Mouse (Mus musculus) right cerebral cortex, postnatal 4 days (tissue): Measurements from ENCODE around the gene Tas2r131.
"Not testable (repeated sequence)": the region's sequence is repeated elsewhere in the genome, so short reads cannot be mapped to it uniquely, and the experiment has no call there.

Experiments used
- DNase-seq: peaks from one replicate; pipeline ENCODE4 v3.0.0-alpha.2; 2022

Tas2r131 gene

DNA sequence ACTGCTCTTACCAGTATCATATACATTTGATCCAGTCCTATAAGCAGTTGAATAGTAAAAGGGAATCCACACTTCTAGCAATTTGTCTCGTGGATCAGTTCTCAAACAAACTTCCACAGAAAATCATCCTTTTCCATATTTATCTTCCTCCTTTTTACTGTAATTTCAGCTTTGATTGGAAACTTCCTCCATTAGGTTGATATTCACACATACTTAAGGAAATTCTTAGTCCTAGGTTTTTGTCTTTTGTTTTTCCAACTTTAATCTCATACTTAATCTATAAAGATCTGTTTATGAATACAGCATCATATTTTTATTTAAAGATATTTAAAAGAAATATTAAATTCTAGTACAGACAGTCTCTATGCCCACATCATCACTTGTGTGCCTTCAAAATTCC lies at the start of gene Tas2r131:
Gene Tas2r131, minus strand, starts transcription at position 101 of the 400 bp plus-strand sequence.
- DNase-seq, result no peak

DNA sequence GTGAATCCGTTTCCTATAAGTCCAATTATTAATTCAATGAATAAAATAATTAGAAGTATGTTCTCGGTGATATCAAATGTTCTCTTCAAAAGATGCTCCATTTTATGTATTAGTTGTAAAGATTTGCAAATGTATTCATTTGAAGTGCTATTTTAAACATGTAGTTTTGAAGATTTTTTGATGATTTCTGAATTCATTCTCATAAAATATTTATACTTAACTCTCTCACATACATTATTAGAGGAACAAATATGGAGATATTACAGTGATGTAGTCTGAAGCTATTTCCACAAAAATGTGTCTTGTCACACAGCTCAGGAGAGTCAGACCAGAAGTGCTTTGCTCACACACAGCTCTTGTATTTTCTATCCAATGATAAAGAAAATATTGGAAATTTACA lies 23.1 kb upstream of the Tas2r131 start, which contains the start of gene Tas2r109:
Gene Tas2r109, minus strand, starts transcription at position 101 of the 400 bp plus-strand sequence.
- DNase-seq, result no peak

- no peak for DNase-seq
Measured at GRCm38 (mm10) chr6:132950802-132951201, 6.9 kb downstream of the Tas2r131 start, which contains the start of gene Tas2r129. Gene Tas2r129, plus strand, starts transcription at chr6:132951102.

- DNase-seq, result not testable (repeated sequence)
Measured at GRCm38 (mm10) chr6:132941376-132941775, 16.3 kb downstream of the Tas2r131 start.

GRCm38 (mm10) chr6:132909351-132909750 lies 48.4 kb downstream of the Tas2r131 start, which contains the start of gene Tas2r125:
Gene Tas2r125, plus strand, starts transcription at chr6:132909651.
- DNase-seq, result no peak
